Mouse (Mus musculus) intestine, embryonic 15.5 days (tissue): ENCODE measurements at regions not wholly inside any gene's neighbourhood (a gene's known extent, or its start where the extent isn't known, plus 50 kb on each side); places are given as distances from the start of the nearest gene placed in this dataset.

Source experiments
- ATAC-seq: fragments of 200-750 bp; cut with Nextera tagmentation; 2 replicates; pipeline ENCODE4 v1.8.0; 2017; ENCODE audit warnings: moderate TSS enrichment, moderate library complexity
- H3K27ac ChIP-seq: fragments of 300-500 bp; sonication (generic); 2 replicates; pipeline ENCODE4 v1.5.1; 2015; ENCODE audit warnings: mild to moderate bottlenecking, inconsistent platforms
- H3K27me3 ChIP-seq: fragments of 300-500 bp; sonication (generic); replicated peaks from 2 replicates; pipeline ENCODE4 v1.6.1; 2015; ENCODE audit warnings: inconsistent platforms
- H3K36me3 ChIP-seq: fragments of 300-500 bp; sonication (generic); 2 replicates; pipeline ENCODE4 v1.6.1; 2015; ENCODE audit warnings: inconsistent platforms
- H3K4me1 ChIP-seq: fragments of 300-500 bp; sonication (generic); replicated peaks from 2 replicates; pipeline ENCODE4 v1.6.1; 2015; ENCODE audit warnings: inconsistent platforms
- H3K4me2 ChIP-seq: fragments of 300-500 bp; sonication (generic); replicated peaks from 2 replicates; pipeline ENCODE4 v1.6.1; 2015; ENCODE audit warnings: mild to moderate bottlenecking, inconsistent platforms
- H3K4me3 ChIP-seq: fragments of 300-500 bp; sonication (generic); replicated peaks from 2 replicates; pipeline ENCODE4 v1.5.1; 2015; ENCODE audit warnings: inconsistent platforms
- H3K9ac ChIP-seq: fragments of 300-500 bp; sonication (generic); 2 replicates; pipeline ENCODE4 v1.6.1; 2015; ENCODE audit warnings: inconsistent platforms
- H3K9me3 ChIP-seq: fragments of 300-500 bp; sonication (generic); 2 replicates; pipeline ENCODE4 v1.6.1; 2016; ENCODE audit warnings: inconsistent platforms
- WGBS: fragments of 180-500 bp; shearing (Covaris S2); methylation state at CpG from one replicate; pipeline ENCODE4 v1.1.7; 2015; 5-methylcytosine and 5-hydroxymethylcytosine counted together

- H3K4me3 ChIP-seq = no peak overlapping the region
- H3K27ac ChIP-seq = no peak overlapping the region
- H3K4me1 ChIP-seq = no peaks in the 10 kb centered on the region
- H3K36me3 ChIP-seq = no peaks in the 10 kb centered on the region
- no peak overlapping the region for H3K4me2 ChIP-seq
- no peaks in the 10 kb centered on the region for H3K27me3 ChIP-seq
- no peaks in the 10 kb centered on the region for H3K9me3 ChIP-seq
- no peak overlapping the region for H3K9ac ChIP-seq
- ATAC-seq = peak; percentile 75
- 32% methylated on average over 2 of the region's 2 CpGs for WGBS
These were observed 215.7 kb downstream of the Il15 start for GRCm38 (mm10) chr8:82187138-82187880.

DNA sequence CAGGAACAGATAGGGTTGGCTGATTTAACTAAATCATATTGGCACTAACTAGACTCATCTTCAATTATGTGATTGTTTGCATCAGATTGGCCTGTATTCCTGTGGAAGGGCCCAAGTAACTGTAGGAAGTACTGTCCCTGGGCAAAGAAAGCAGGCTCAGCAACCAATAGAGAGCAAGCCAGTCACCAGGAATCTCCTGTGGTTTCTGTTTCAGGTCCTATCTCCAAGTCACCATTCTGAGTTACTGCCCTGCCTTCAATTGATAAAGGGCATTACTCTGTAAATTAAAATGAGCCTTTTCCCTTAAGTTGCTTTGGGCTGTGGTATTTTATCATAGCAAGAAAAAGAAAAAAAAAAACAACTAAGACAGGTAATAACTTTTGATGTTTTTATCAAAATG is 219.0 kb downstream of the Il15 start:
- no peak for ATAC-seq
- no peak overlapping the region for H3K4me2 ChIP-seq
- H3K9me3 ChIP-seq = no peaks in the 10 kb centered on the region

More for the DNA sequence above, 219.0 kb downstream of the Il15 start:
- H3K4me1 ChIP-seq = no peaks in the 10 kb centered on the region
- H3K4me3 ChIP-seq = no peak overlapping the region
- no peak overlapping the region for H3K9ac ChIP-seq
- no peaks in the 10 kb centered on the region for H3K27me3 ChIP-seq
- H3K27ac ChIP-seq = no peak overlapping the region
- no peaks in the 10 kb centered on the region for H3K36me3 ChIP-seq
